Mouse (Mus musculus): ENCODE measurements around the gene Ren1.

GRCm38 (mm10) chr1:133331142-133331541, 19.2 kb upstream of the Ren1 start:
- TF ChIP-seq CTCF (IDR thresholded peaks at IDR 0.05; ENCODE audit: control insufficient read depth, insufficient read depth, low read length) (no peak), POLR2A (IDR thresholded peaks at IDR 0.05; ENCODE audit: borderline replicate concordance, control insufficient read depth, low read depth, low read length) (no peak)

All from bone marrow, adult 2 months (tissue).